Mouse (Mus musculus): Measurements from ENCODE around the gene Mab21l3.

Gene Mab21l3

DNA sequence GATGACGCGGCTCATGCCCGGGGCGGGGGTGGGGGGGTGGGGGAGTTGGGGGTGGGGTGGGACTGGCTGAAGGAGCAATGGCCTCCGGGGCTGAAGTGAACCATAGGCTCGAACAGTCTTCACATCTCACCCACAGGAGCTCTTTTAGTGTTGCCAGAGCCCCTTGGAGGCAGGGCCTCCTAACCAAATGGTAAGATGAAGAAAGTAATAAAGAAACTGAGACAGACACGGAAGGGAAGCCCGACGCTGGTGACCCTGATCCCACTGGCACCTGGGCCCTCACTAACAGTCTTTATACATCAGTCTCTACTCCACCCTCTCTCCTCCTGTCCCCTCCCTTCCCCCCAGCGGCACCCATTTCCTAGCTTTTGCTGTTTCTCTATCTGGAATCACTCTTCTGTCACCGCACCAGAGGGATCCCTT lies 48.2 kb downstream of the Mab21l3 start:
- no peak for DNase-seq (ENCODE audit: low spot score)

DNA sequence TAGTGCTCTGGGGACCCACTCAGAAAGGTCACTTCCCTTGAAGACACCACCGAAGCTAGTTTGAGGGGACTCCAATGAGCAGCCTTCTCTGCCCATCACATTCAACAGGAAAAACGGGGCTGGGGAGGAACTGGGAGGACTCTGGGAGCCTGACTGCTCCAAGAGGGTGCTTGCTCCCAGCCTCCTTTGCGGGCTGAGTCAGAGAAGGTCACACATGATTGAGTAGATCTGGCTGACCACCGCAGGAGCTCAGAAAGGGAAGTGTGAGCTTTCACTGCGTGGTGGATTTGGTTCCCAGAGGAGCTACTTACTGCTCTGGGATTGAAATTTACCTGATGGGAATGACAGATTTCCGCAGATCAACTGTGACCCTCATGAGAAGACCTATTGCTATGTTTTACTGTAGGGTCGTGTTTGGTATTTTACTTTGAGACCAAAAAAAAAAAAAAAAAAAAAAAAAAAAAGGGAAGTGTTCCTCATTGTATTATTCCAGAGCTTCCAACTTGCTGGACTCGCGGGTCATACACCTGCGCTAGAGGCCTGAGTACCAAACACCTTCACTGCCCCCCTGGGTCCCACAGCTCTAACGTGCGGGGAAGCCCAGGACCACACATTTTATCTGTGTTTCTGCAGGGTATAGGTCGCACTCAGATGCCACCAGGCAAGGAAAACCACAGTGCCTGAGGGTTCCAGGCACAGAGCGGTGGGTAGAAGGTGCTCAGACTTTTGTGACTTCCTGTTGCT lies 48.7 kb downstream of the Mab21l3 start:
- no peak for DNase-seq (ENCODE audit: low spot score)

DNA sequence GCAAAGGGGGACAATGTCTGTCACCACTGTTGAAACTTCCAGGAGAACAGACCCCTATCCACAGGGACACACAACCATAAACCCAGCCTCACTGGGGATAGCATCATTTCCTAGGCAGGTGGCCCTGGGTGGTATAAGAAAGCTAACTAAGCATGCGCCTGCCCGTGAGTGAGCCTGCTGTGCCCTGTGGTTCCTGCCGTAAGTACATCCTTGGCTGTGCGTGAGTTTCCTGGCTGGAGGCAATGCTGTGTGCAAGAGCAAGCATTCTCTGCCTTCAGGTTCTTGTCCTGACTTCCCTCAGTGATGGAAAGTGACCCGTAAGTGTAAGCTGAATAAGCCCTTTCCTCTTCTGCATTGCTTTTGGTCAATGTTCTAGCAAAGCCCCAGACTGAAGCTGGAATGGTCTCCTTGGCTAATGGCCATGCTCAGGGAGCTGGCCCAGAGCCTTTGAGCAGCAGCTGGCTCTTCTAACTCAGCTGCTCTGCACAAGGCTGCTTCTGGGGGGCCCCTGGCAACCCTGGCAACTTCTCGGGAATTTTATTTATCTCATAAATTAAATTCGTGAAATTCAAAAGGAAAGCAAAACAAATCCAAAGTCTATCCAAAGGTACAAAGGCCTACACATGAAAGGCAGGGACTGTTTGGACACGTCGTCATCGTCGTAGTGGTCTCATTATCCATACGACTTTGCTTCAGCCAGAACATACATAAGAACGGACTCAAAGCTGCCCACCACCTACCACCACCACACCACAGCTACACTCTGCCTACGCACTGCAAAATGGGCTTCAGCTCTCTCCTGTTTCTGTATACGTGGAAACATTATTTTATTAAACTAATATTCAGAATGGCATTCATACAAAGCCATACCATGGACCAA lies 50.7 kb downstream of the Mab21l3 start:
- DNase-seq (ENCODE audit: low spot score): no peak

DNA sequence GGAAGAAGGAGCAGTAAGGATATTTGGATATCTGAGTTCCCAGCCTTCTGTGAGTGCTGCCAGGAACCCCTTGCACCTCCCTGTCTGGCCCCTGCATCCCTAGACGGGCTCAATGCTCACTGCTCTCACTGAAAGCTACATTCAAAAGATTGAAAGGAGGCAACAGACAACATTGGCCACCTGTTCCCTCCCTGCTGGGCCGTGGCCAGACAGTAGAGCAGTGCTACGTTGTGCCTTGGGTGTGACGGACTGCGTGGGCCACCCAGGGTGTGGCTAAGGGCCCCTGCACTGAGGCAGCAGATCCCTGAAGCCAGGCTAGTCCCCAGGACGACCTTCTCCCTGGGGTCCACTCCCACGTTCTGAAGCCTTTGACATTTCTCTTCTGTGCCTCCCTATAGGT lies 52.5 kb downstream of the Mab21l3 start:
- no peak for DNase-seq (ENCODE audit: low spot score)

DNA sequence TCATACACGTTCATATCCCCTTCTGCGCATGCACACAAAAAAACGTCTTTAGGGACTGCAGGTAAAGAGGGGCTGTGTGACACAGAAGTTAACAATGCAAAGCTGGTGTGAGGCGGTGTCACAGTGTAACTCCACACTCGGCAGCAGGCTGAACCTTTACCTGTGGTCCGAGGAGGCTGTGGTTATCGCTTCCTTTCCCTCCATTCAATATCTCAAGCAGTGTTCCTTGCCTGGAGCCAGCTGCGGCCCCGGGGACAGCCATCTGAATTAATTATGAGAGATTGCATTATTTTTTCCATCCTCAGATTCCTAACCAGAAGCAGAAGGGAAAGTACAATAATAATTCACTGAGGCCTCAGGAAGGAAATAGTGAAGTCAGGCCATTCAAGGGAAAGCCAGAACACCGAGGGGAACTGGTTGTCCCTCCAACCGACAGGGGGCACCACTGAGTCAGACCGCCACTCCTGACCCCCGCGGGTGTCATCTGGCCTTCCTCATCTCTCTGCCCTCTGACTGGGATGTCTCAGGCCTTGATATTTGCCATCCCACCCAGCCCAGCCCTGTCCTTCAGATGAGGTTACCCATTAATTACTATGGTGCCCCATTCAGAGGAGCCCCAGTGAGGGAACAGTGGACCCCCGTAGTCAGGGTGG lies 53.2 kb downstream of the Mab21l3 start:
- no peak for DNase-seq (ENCODE audit: low spot score)

DNA sequence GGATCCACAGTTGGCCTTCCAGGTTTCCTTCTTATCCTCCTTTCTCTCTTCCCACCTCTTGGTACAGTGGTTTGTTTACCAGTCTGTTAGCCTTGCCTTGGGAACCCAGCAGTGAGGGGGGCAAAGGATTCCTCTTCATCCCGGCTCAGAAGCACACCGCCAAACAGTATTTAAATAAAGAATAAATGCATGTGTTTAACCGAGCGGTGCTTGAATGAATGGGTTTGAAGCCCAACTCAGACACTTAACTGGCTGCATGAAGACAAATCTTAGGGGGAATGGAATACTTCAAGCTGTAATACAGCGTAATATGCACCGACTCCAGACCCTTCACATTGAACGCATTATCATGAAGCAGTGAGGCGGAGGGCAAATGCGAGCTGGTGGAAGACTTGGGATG lies 54.1 kb downstream of the Mab21l3 start:
- no peak for DNase-seq (ENCODE audit: low spot score)

DNA sequence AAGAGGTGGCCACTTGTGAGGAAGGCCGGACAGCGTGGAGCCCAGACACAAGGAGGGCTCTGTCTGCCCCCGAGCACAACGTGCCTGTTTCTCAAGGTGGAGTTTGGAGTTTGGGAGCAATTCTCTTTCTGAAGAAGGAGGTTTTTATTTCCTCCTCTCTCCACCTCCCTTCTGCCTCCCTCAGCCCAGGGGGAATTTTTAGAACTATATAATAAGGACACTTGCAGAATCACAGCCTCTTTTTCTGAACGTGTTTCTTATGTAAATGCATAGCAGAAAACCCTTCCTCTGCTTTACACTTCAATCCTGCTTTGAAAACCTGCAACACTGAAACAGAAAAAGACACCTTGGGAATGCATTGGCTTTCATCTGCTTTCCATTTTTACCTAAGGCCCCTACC lies 54.7 kb downstream of the Mab21l3 start:
- DNase-seq (ENCODE audit: low spot score): no peak

DNA sequence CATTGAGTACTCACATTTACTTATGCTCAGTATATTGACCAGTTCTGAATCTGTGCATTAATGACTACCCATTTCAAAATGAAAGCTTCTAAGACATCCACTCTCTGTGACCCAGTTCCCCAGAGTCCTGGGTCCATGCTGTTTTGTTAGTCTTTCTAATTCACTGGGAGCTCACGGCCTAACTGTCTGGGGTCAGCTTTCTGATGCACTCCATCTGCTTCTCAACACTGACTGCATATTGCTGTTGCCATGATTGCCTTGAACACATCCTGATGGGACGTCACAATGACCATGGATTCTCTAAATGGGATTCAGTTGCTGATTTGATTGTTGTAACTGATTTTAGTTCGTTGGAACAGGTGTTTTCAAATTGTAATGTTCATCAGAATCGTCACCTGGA lies 56.6 kb downstream of the Mab21l3 start:
- DNase-seq (ENCODE audit: low spot score): no peak

DNA sequence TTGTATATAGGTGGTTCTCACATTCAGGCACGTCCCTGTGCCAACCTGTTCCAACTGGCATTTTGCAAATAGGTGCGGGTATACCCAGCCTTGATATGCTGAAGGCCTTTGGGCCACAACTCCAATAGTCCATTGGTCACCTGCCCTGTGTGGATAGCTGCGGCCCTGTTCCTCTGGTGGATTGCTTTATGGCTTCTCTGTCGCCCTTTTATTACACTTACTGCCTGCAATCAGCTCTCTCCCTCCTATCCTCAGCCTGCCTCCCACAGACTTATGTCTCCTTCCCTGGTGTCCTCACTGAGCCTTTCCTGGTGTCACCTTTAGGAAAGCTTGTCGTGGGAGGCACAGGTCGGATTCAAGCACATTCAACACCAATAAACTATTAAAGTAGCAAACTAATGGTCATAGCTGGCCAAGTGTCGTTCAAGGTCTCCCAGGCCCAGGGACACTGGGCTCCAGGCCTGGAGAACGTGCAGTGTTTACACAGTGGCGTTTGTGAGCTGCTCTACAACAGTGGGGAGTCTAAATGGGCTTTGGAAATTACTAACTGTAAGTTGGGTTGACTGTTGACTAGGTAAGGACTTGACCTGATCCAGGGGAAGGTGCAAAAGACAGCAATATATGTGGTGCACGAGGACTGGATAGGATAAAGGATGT lies 63.9 kb downstream of the Mab21l3 start:
- DNase-seq (ENCODE audit: low spot score): no peak

DNA sequence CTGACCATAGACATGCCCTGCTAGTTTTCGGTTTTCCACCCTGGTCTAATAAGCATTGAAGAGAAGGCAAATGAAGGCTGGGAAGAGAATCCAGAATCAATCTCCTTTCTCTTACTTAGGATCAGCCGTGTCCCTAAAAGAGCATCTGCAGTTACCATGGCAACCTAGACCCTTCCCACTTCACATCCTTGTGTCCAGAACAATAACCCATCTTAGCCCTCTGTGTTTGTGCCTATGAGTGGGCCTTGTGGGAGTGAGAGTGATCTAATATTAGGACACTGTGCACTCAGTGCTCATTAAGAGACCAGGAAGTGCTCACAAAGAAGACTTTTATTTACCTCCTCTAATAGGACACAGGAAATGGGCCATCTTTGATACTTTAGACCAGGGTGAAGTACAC lies 65.0 kb downstream of the Mab21l3 start:
- peak; percentile 54 for DNase-seq (ENCODE audit: low spot score)

DNA sequence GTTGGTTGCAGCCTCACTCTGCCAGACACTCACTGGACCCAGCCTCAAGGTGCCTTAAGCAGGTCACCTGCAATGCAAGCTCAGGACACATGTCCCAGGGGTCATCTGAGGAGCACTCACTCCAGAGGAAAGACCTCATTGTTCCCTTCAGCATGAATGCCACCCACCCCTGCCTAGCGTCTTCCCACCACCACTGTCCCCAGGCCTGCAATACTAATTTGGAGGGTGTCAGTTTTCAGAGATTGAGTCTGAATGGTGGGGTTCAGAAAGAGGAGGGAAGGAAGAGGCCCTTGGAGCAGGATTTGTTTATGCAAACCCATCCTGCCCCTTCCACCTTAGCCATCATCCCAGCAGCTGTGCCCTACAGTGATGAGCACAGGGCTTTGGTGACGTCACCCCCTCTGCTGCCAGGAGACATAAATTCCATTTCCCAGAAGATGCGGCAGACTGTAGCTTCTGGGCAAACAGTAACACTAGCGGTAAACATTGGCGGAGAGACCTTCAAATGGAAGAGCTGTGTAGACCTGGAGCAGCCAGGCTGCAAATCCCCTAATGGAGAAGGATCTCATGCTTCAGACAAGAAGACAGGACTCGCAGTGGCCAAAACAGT lies 67.8 kb downstream of the Mab21l3 start:
- peak; percentile 12 for DNase-seq (ENCODE audit: low spot score)

DNA sequence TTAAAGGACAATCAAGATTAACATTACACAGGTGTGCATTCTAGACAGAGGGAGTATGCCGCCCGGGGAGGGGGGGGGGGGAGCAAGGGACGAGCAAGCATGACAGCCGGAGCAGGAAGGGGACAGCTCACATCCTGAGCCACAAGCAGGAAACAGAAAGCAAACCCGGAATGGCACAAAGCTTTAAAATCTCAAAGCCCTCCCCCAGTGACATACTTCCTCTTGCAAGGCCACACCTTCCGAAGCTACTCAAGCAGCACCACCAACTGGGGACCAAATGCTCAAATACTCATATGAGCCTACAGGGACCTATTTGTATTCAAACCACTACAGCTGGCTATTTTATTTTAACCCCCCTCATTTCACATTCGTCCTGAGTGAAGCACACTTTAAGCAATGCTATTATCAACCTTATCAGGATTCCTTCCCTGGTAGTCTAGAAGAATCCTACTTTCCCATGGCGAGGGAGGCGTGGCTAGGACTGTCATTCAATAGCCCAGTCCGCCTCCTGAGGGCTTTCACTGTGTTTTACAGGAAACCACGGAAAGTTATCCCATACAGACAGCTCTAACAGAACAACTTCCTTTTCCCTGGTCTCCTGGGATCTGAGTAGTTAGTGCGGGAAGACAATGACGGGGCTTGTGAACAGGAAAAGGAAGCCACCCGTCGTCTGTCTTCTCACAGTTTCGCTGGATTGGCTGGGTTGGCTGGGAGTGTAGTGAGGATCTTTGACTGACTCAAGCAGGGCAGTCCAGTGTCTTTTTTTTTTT lies 69.7 kb downstream of the Mab21l3 start:
- DNase-seq (ENCODE audit: low spot score): peak; percentile 47

DNA sequence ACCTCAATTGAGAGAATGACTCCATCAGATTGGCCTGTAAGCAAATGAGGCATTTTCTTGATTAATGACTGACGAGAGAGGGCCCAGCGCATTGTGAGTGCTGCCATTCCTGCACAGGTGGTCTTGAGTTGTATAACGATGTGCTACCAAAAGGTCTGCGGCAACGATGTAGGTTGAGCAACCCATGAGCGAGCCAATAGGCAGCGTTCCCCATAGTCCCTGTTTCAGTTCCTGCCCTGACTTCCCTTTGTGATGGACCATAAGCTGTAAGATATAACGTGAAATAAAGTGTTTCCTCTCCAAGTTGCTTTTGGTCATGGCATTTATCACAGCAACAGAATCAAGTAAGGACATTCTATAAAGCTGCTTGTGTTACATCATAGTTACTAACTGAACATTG lies 73.0 kb downstream of the Mab21l3 start:
- no peak for DNase-seq (ENCODE audit: low spot score)

DNA sequence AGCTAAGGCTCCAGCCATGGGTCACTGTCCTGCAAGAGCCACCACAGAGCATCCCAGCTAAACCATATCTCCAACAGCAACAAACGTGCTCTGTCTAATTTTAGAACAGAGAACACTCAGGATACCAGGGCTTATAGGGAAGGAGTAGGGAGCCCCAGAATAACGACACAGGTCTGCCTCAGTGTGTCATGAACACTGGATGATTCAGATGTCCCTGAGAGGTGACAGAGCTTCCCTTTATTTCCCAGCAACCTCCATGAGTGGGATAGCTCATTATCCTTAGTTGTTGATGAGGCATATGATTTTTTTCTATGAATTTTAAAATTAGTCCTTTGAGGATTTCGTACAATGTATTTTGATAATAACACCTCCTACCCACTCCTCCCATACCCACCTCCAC lies 78.2 kb downstream of the Mab21l3 start:
- no peak for DNase-seq (ENCODE audit: low spot score)

DNA sequence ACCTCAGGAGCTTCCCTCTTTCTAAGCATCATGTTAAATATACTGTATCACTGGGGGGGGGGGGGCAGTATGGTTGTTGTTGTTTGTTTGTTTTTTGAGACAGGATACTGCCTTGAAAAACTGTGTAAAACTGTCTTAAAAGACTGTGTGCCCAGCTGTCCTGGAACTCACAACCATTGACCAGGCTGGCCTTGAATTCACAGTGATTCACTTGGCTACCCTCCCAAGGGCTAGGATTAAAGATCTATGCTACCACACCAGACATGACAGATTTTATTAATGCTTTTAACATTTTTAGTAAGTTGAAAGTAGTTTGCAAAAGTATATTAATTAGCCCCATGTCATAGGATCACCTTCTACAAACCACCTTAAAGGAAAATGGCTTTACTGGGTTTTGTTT lies 85.2 kb downstream of the Mab21l3 start:
- DNase-seq (ENCODE audit: low spot score): no peak
